Mouse (Mus musculus): ENCODE results near the gene Rhou. TPM values are rescaled to one million over a fixed set of nuclear protein-coding genes. Genes with fewer than 3 reads are reported as not detected.

The Rhou gene
- total RNA-seq, 2 experiments from 2014 or later: 37.7 to 43.3 TPM

- no peak for DNase-seq (ENCODE audit: low spot score in 2 of 2)
Observed at GRCm38 (mm10) chr8:123685477-123685876, 31.7 kb downstream of the Rhou start.

GRCm38 (mm10) chr8:123687826-123688225 lies 34.1 kb downstream of the Rhou start:
- no peak for DNase-seq (ENCODE audit: low spot score in 2 of 2)

- peak in 1 of 2 experiments; percentile 20 for DNase-seq (ENCODE audit: low spot score in 2 of 2)
Observed at GRCm38 (mm10) chr8:123692165-123692962, 38.6 kb downstream of the Rhou start.

- no peak for DNase-seq (ENCODE audit: low spot score in 2 of 2)
Observed at GRCm38 (mm10) chr8:123696167-123696566, 42.4 kb downstream of the Rhou start.

GRCm38 (mm10) chr8:123697329-123697728 lies 43.6 kb downstream of the Rhou start:
- no peak for DNase-seq (ENCODE audit: low spot score in 2 of 2)

GRCm38 (mm10) chr8:123700399-123701070 lies 46.8 kb downstream of the Rhou start:
- DNase-seq (ENCODE audit: low spot score in 2 of 2): no peak

- peak in 1 of 2 experiments; percentile 13 for DNase-seq (ENCODE audit: low spot score in 2 of 2)
Observed at GRCm38 (mm10) chr8:123701952-123702587, 48.3 kb downstream of the Rhou start.

GRCm38 (mm10) chr8:123705376-123705775 lies 51.6 kb downstream of the Rhou start:
- DNase-seq (ENCODE audit: low spot score in 2 of 2): no peak

- DNase-seq (ENCODE audit: low spot score in 2 of 2): peak; percentile 58 to 69
Observed at GRCm38 (mm10) chr8:123707137-123707536, 53.4 kb downstream of the Rhou start.

GRCm38 (mm10) chr8:123708729-123709128 lies 55.0 kb downstream of the Rhou start:
- DNase-seq (ENCODE audit: low spot score in 2 of 2): no peak

- no peak for DNase-seq (ENCODE audit: low spot score in 2 of 2)
Observed at GRCm38 (mm10) chr8:123710335-123710734, 56.6 kb downstream of the Rhou start.

Other genes starting within 250 kb of the Rhou start
- under 1 TPM in 1 of 2 experiments, not detected in 1; 0.12 TPM for gene Mc1r, start 246.8 kb upstream of the Rhou start, total RNA-seq (2021)
- gene Tubb3, start 242.5 kb upstream of the Rhou start, total RNA-seq (2021): 100 to 1,000 TPM; 392 to 405 TPM
- 10 to 100 TPM; 52.9 to 56.3 TPM for gene Def8, start 230.4 kb upstream of the Rhou start, total RNA-seq (2021)
- gene Afg3l1, start 176.0 kb upstream of the Rhou start, total RNA-seq (2021): 10 to 100 TPM; 26.8 to 32.8 TPM
- 10 to 100 TPM; 15.9 to 18.3 TPM for gene Dbndd1, start 138.5 kb upstream of the Rhou start, total RNA-seq (2021)
- gene Gas8, start 135.1 kb upstream of the Rhou start, total RNA-seq (2021): 10 to 100 TPM; 24.8 to 29.6 TPM
- 10 to 100 TPM; 45.1 to 50.6 TPM for gene Rab4a, start 152.1 kb downstream of the Rhou start, total RNA-seq (2021)
- 10 to 100 TPM; 62.6 to 74.7 TPM for gene Ccsap, start 206.3 kb downstream of the Rhou start, total RNA-seq (2021)
- gene Acta1, start 240.8 kb downstream of the Rhou start, total RNA-seq (2021): 10 to 100 TPM; 10.2 to 11.9 TPM